Mouse (Mus musculus) heart, adult 2 months (tissue): ENCODE measurements around the gene Adh1.
A peak's percentile ranks its signal among the peaks of the same experiment; 100 is the strongest.

ENCODE experiments used
- CTCF ChIP-seq: fragments of 200-600 bp; IDR thresholded peaks from 2 replicates; pipeline ENCODE4 v1.8.1; 2022; ENCODE audit warnings: antibody characterized with exemption, mild to moderate bottlenecking, moderate library complexity
- EP300 ChIP-seq: fragments of 200-500 bp; IDR thresholded peaks from 2 replicates; pipeline ENCODE4 v1.6.1; 2011; ENCODE audit warnings: low read depth, low read length, control low read depth; ENCODE audit not compliant: insufficient read depth
- POLR2A ChIP-seq: fragments of 200-500 bp; IDR thresholded peaks from 2 replicates; pipeline ENCODE4 v1.6.1; 2011; ENCODE audit warnings: mild to moderate bottlenecking, low read depth, low read length, control low read depth; ENCODE audit not compliant: insufficient read depth

DNA sequence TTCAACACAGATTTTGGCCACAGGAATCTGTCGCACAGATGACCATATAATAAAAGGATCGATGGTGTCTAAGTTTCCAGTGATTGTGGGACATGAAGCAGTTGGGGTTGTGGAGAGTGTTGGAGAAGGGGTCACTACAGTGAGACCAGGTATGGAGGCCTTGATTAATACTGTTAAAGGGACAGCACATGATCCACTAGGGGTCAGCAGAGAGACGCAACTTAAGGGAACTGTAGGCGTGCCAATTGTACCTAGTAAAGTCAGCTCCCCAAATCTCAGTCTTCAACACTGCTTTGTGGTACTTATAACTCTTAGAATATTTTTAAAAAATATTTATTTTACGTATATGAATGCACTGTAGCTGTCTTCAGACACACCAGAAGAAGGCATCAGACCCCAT, 37.8 kb upstream of the Adh1 start:
- TF ChIP-seq CTCF (peak; percentile 87), POLR2A (no peak), EP300 (0 out of 2 replicates have a peak, but pooled peaks have one; percentile 47)
